Mouse (Mus musculus): ENCODE data around the gene Chst8. TPM values are rescaled to one million over a fixed set of nuclear protein-coding genes. Genes with fewer than 3 reads are reported as not detected.

Chst8 gene
- polyA plus RNA-seq, 1 experiment from 2014 or later, result 0.75 TPM

DNA sequence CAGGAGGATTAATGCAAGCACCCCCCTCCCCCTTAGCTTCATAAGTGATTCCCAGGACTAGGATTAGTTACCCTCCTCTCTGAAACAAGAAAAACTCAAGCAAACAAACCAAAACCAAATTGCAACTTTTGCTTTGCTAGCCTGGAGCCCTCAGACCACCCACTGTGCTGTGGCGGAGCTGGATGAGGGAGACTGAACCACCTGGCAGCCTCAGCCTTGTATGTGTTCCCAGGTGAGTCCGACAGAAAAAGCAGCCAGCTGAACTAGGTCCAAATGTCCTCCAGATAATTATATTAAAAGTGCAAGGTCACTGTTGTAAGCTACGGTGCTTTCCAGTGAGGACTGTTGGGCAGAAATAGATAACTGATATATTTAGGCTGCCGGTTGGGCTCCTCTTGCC lies 25.7 kb upstream of the Chst8 start:
- no peak for ATAC-seq (replicated peaks; ENCODE audit: extremely low read depth, insufficient read depth, low FRiP score)

DNA sequence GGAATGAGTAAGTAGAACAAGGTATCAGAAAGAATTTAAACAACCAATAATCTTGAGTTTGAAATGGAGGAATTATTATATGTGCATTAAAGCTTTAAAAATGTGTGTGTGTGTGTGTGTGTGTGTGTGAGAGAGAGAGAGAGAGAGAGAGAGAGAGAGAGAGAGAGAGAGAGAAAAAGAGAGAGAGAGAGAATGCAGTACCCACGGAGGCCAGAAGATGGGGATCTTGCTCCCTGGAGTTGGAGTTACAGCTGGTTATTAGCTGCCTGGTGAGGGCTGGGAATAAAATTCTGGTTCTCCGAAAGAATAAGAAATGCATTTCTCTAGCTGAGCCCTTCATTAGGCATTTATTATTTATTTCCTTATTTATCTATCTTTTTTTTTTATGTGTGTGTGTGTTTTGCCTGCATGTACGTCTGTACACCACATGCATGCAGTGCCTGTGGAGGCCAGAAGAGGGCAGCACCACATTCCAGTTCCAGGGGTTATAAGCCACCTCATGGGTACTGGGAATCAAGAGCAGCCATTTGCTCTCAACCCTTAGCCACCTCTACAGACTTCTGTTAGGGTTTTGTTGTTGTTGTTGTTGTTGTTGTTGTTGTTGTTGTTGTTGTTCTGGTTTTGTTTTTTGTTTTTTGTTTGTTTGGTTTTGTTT lies 13.9 kb upstream of the Chst8 start:
- H3K9ac ChIP-seq (ENCODE audit: low read length), result no peak overlapping the region
- H3K4me2 ChIP-seq (ENCODE audit: low read depth, low read length), result no peak overlapping the region
- no peaks in the 10 kb centered on the region for H3K36me3 ChIP-seq (ENCODE audit: control insufficient read depth, insufficient read depth)
- no peak overlapping the region for H3K4me3 ChIP-seq (ENCODE audit: low read length)
- no peaks in the 10 kb centered on the region for H3K4me1 ChIP-seq (ENCODE audit: control insufficient read depth, insufficient read depth, low read length)
- H3K9me3 ChIP-seq (replicated peaks; ENCODE audit: control insufficient read depth, low read length), result 0 out of 2 replicates have a peak, but pooled peaks cover 5% of the 10 kb centered on the region
- ATAC-seq (replicated peaks; ENCODE audit: extremely low read depth, insufficient read depth, low FRiP score), result no peak
- no peaks in the 10 kb centered on the region for H3K27me3 ChIP-seq (ENCODE audit: control insufficient read depth, insufficient read depth, low read length)
- no peak overlapping the region for H3K27ac ChIP-seq (ENCODE audit: low read length)
- 43% methylated on average over 3 of the region's 3 CpGs for WGBS

More for the DNA sequence above, 25.7 kb upstream of the Chst8 start:
- no peak overlapping the region for H3K27ac ChIP-seq (ENCODE audit: low read length)
- H3K9me3 ChIP-seq (replicated peaks; ENCODE audit: control insufficient read depth, low read length), result peaks cover 6% of the 10 kb centered on the region; the same call in 1 of the 2 replicates
- H3K27me3 ChIP-seq (ENCODE audit: control insufficient read depth, insufficient read depth, low read length), result no peaks in the 10 kb centered on the region
- H3K4me1 ChIP-seq (ENCODE audit: control insufficient read depth, insufficient read depth, low read length), result no peaks in the 10 kb centered on the region
- no peaks in the 10 kb centered on the region for H3K36me3 ChIP-seq (ENCODE audit: control insufficient read depth, insufficient read depth)
- no peak overlapping the region for H3K4me3 ChIP-seq (ENCODE audit: low read length)
- no peak overlapping the region for H3K9ac ChIP-seq (ENCODE audit: low read length)
- 63% methylated on average over 4 of the region's 4 CpGs for whole genome bisulfite sequencing
- H3K4me2 ChIP-seq (ENCODE audit: low read depth, low read length), result no peak overlapping the region

DNA sequence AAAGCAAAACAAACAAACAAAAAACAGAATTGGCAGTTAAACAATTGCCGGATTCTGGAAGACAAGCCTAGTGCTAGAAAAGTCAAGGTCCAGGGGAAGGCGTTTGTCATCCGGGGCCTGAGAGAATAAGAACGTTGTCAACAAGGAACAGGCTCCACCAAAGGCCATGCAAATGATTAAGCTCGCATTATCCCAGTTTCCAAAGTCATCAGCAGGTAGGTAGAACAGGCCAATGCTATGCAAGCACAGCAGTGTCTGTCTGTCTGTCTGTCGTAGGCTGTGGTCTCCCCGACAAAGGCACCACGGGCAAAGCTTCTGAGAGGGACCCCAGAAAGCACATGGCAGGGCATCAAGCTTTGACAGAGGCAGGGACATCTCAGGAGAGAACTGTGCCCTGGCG lies 9.1 kb upstream of the Chst8 start:
- no peaks in the 10 kb centered on the region for H3K27me3 ChIP-seq (ENCODE audit: control insufficient read depth, insufficient read depth, low read length)
- WGBS, result 76% methylated on average over 9 of the region's 9 CpGs
- H3K4me1 ChIP-seq (ENCODE audit: control insufficient read depth, insufficient read depth, low read length), result no peaks in the 10 kb centered on the region
- H3K9me3 ChIP-seq (replicated peaks; ENCODE audit: control insufficient read depth, low read length), result 0 out of 2 replicates have a peak, but pooled peaks cover 4% of the 10 kb centered on the region
- no peak for ATAC-seq (replicated peaks; ENCODE audit: extremely low read depth, insufficient read depth, low FRiP score)
- H3K4me2 ChIP-seq (ENCODE audit: low read depth, low read length), result no peak overlapping the region
- no peak overlapping the region for H3K9ac ChIP-seq (ENCODE audit: low read length)
- no peaks in the 10 kb centered on the region for H3K36me3 ChIP-seq (ENCODE audit: control insufficient read depth, insufficient read depth)
- no peak overlapping the region for H3K4me3 ChIP-seq (ENCODE audit: low read length)
- H3K27ac ChIP-seq (ENCODE audit: low read length), result no peak overlapping the region

DNA sequence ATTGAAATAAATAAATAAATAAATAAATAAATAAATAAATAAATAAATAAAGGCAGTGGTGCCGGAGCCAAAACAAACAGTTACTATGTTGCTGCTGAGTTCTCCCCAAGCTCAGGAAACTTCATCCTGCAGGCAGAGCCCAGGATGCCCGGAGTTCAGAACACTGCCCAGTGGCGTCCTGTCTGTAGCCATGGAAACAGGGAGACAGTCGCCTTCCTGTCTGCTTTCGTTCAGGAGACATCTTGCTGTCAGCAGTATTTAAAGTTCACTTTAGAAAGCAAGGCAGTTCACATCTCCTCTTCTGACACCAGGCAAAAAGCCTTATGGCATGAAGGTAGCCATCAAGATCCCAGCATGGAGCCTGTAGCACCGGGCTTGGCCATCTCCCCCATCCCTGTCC lies 8.0 kb upstream of the Chst8 start:
- no peak overlapping the region for H3K27ac ChIP-seq (ENCODE audit: low read length)
- no peaks in the 10 kb centered on the region for H3K27me3 ChIP-seq (ENCODE audit: control insufficient read depth, insufficient read depth, low read length)
- 28% methylated on average over 6 of the region's 6 CpGs for WGBS
- H3K4me1 ChIP-seq (ENCODE audit: control insufficient read depth, insufficient read depth, low read length), result no peaks in the 10 kb centered on the region
- no peak overlapping the region for H3K4me2 ChIP-seq (ENCODE audit: low read depth, low read length)
- no peak overlapping the region for H3K9ac ChIP-seq (ENCODE audit: low read length)
- no peak for ATAC-seq (replicated peaks; ENCODE audit: extremely low read depth, insufficient read depth, low FRiP score)
- H3K4me3 ChIP-seq (ENCODE audit: low read length), result no peak overlapping the region
- H3K36me3 ChIP-seq (ENCODE audit: control insufficient read depth, insufficient read depth), result no peaks in the 10 kb centered on the region
- no peaks in the 10 kb centered on the region for H3K9me3 ChIP-seq (replicated peaks; ENCODE audit: control insufficient read depth, low read length)

DNA sequence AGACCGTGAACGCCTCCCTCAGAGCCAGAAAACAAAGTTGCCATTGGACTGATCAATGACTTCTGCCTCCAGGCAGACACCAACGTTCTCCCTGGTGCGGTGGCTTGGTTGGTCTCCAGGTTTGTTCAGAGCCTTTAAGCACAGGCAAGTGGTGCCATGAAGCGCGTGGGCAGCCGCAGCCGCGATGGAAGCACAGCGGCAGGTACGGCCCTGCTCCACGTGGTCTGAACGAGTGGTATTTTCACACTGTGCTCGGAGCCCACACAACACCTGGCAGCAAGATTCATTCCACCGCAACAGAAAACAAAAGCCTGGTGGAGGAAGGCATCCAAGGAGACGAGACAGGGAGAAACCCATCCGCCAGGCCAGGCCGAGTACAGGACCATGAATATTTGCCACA lies 7.3 kb upstream of the Chst8 start:
- Histone ChIP-seq H3K27me3 (ENCODE audit: control insufficient read depth, insufficient read depth, low read length) (no peaks in the 10 kb centered on the region), H3K36me3 (ENCODE audit: control insufficient read depth, insufficient read depth) (no peaks in the 10 kb centered on the region), H3K4me3 (ENCODE audit: low read length) (no peak overlapping the region), H3K9me3 (replicated peaks; ENCODE audit: control insufficient read depth, low read length) (no peaks in the 10 kb centered on the region), H3K4me2 (ENCODE audit: low read depth, low read length) (no peak overlapping the region), H3K4me1 (ENCODE audit: control insufficient read depth, insufficient read depth, low read length) (no peaks in the 10 kb centered on the region), H3K9ac (ENCODE audit: low read length) (no peak overlapping the region), H3K27ac (ENCODE audit: low read length) (no peak overlapping the region)
- 85% methylated on average over 18 of the region's 18 CpGs for WGBS
- ATAC-seq (replicated peaks; ENCODE audit: extremely low read depth, insufficient read depth, low FRiP score), result no peak

DNA sequence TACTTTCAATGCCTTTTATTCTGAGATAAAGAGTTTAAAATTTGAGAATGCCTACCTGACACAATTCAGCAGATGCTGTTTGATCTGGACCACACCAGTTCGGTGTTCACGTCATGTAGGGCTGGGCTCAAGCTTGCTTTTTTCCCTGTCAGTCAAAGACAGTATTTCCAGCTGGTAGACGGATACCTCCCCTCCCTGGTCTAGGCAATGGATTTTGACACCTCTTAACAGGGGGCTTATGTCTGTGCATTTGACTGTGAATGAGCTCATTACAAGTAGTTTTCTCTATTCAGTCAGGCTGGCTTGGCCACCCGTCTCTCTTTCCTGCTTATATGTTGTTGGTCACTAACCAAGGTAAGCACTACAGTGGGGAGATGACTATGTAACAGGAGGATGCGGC lies 6.1 kb upstream of the Chst8 start:
- WGBS, result 79% methylated on average over 5 of the region's 5 CpGs
- H3K9me3 ChIP-seq (replicated peaks; ENCODE audit: control insufficient read depth, low read length), result no peaks in the 10 kb centered on the region
- no peak overlapping the region for H3K4me3 ChIP-seq (ENCODE audit: low read length)
- ATAC-seq (replicated peaks; ENCODE audit: extremely low read depth, insufficient read depth, low FRiP score), result no peak
- H3K4me1 ChIP-seq (ENCODE audit: control insufficient read depth, insufficient read depth, low read length), result no peaks in the 10 kb centered on the region
- H3K27ac ChIP-seq (ENCODE audit: low read length), result no peak overlapping the region
- no peak overlapping the region for H3K9ac ChIP-seq (ENCODE audit: low read length)
- peaks cover 5% of the 10 kb centered on the region for H3K27me3 ChIP-seq (ENCODE audit: control insufficient read depth, insufficient read depth, low read length)
- no peaks in the 10 kb centered on the region for H3K36me3 ChIP-seq (ENCODE audit: control insufficient read depth, insufficient read depth)
- H3K4me2 ChIP-seq (ENCODE audit: low read depth, low read length), result no peak overlapping the region

DNA sequence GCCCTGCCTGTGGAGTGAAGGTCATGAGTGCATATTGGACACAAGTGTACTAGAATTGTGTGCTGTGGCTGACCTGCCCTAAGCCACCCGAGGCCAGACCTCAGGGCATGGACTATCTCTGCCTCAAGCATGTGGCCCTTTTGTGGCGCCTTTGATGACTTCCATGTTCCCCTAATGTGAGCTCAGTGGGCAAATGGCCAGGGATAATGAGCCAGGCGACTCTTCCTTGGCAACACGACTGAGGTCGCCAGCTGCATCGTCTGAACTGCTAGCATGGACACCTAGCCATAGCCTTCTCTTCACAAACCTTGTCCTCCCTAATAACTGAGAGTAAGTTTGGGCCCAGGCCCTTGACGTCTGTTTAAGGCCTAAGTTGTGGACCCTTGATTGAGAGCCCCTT lies 4.5 kb upstream of the Chst8 start:
- WGBS, result 68% methylated on average over 7 of the region's 7 CpGs
- Histone ChIP-seq H3K9ac (ENCODE audit: low read length) (no peak overlapping the region), H3K4me3 (ENCODE audit: low read length) (no peak overlapping the region), H3K36me3 (ENCODE audit: control insufficient read depth, insufficient read depth) (no peaks in the 10 kb centered on the region), H3K4me1 (ENCODE audit: control insufficient read depth, insufficient read depth, low read length) (peaks cover 3% of the 10 kb centered on the region), H3K27ac (ENCODE audit: low read length) (no peak overlapping the region), H3K27me3 (ENCODE audit: control insufficient read depth, insufficient read depth, low read length) (peaks cover 21% of the 10 kb centered on the region), H3K4me2 (ENCODE audit: low read depth, low read length) (no peak overlapping the region), H3K9me3 (replicated peaks; ENCODE audit: control insufficient read depth, low read length) (no peaks in the 10 kb centered on the region)
- no peak for ATAC-seq (replicated peaks; ENCODE audit: extremely low read depth, insufficient read depth, low FRiP score)

DNA sequence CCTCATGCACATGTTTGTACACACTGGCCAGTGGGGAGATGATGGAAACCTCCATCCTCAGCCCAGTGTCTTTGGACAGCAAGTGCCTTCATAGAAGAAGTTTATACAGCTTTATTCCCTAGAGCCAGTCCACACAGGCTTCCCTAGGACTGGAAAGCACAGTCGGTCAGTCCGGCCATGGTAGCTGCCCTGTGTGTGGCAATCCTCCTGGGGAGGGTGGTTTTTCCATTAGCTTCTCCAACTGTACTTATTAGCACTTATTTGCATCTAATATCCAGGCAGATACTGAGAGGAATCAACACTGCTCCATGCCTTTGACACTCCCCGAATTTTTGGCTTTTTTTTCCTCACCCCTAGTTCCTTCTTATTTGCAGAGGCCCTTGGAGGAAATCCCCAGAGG lies 2.3 kb upstream of the Chst8 start:
- H3K4me1 ChIP-seq (ENCODE audit: control insufficient read depth, insufficient read depth, low read length), result peaks cover 7% of the 10 kb centered on the region
- H3K9me3 ChIP-seq (replicated peaks; ENCODE audit: control insufficient read depth, low read length), result no peaks in the 10 kb centered on the region
- no peak for ATAC-seq (replicated peaks; ENCODE audit: extremely low read depth, insufficient read depth, low FRiP score)
- H3K9ac ChIP-seq (ENCODE audit: low read length), result no peak overlapping the region
- no peak overlapping the region for H3K4me2 ChIP-seq (ENCODE audit: low read depth, low read length)
- no peak overlapping the region for H3K27ac ChIP-seq (ENCODE audit: low read length)
- no peak overlapping the region for H3K4me3 ChIP-seq (ENCODE audit: low read length)
- peaks cover 42% of the 10 kb centered on the region for H3K27me3 ChIP-seq (ENCODE audit: control insufficient read depth, insufficient read depth, low read length)
- WGBS, result 76% methylated on average over 3 of the region's 3 CpGs
- H3K36me3 ChIP-seq (ENCODE audit: control insufficient read depth, insufficient read depth), result no peaks in the 10 kb centered on the region

DNA sequence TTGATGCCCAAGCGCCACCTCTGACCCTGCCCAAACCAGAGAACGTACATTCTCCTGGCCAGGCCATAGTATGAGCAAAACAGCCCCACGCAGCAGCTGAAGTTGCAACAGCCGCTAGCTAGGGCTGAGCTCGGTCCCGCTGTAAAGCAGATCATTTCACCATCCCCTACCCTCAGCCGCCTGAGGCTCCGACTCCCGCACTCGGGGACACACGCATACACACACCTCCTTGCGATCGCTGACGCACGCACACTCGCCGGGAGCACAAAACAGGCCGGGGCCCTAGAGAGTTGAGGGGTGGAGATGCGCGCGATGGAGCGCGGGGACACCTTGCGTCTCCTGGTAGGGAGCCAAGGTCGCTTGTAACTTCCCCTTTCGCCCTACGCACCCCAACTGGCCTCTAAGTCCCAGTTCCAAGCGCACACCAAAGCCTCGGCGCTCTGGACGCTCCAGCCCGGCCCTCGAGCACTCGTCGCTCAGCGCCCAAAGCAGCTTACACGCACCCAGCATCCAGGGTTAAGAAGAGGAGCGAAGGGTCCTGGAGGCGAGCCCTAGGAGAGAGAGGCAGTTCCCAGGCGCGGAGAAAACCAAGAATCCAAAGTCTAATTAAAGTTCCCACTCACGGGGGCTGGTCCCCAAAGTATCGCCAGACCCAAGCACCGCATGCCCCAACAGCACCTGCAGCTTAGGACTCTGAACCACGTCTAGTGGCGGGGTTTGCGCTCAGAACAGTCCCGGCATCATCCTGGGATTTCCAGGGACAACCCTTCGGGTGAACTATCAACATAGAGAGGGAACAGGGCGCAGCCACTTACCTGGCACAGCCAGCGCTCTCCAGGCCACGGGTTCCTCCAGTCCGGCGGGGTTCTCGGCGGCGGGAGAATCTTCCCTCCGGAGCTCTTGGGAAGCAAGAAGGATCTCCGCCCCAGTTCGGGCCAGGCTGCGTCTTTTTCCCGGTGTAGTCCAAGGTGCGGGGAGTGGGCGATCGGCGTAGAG lies 682 bp downstream of the Chst8 start:
- WGBS, result under 1% methylated on average over 66 of the region's 66 CpGs
- no peak overlapping the region for H3K27ac ChIP-seq (ENCODE audit: low read length)
- ATAC-seq (replicated peaks; ENCODE audit: extremely low read depth, insufficient read depth, low FRiP score), result 0 out of 2 replicates have a peak, but pooled peaks have one; percentile 4
- peak overlapping the region; percentile 97 for H3K4me2 ChIP-seq (ENCODE audit: low read depth, low read length)
- no peaks in the 10 kb centered on the region for H3K36me3 ChIP-seq (ENCODE audit: control insufficient read depth, insufficient read depth)
- H3K4me1 ChIP-seq (ENCODE audit: control insufficient read depth, insufficient read depth, low read length), result peaks cover 7% of the 10 kb centered on the region
- peaks cover 58% of the 10 kb centered on the region for H3K27me3 ChIP-seq (ENCODE audit: control insufficient read depth, insufficient read depth, low read length)
- H3K9me3 ChIP-seq (replicated peaks; ENCODE audit: control insufficient read depth, low read length), result no peaks in the 10 kb centered on the region
- H3K4me3 ChIP-seq (ENCODE audit: low read length), result peak overlapping the region; percentile 67
- peak overlapping the region; percentile 49 for H3K9ac ChIP-seq (ENCODE audit: low read length)

All from heart, embryonic 16.5 days (tissue).